Mouse (Mus musculus): ENCODE measurements around the gene Rps6ka4.

The Rps6ka4 gene

DNA sequence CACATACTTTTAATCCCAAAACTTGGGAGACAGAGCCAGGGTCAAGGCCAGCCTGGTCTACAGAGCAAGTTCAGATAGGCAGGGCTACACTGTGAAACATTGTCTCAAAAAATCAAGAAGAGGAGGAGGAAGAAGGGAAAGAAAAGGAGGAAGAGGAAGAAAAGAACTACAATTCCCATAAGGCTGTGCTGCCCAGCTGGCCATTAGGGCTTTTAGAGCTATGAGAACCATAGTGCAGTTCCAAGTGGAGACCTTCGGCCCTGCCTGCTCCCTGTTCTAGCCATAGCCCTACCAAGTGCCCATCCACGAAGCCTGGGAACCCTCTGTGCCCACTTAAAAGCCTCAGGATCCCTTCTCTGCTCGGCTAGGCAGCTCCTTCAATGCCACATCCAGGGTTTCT is 11.1 kb upstream of the Rps6ka4 start:
- DNase-seq (ENCODE audit: low spot score), result no peak

DNA sequence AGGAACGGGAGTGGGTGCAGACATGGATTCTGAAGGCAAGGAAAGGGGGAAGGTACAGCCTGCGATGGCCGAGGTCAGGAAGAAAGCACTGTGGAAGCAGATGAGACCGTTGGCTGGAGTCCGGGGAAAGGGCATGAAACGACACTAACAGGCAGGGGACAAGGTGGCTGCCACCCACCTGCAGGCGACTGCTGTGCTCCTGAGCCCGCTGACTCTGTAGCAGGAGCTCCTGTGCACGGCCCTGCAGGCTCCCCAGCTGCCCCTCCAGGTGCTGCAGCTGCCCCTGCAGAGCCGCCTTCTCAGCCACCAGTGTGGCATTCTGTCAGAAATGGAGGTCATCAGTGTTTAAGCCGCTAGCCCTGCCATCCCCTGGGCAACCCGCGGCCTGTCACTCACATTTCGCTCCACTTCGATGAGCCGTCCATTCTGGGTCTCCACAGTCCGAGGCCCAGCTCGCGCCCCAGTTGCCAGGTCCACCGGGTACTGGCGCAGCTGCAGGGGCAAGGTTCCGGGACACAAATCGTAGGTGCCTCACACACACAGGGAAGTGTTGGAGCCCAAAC is 9.2 kb upstream of the Rps6ka4 start:
- no peak for DNase-seq (ENCODE audit: low spot score)

DNA sequence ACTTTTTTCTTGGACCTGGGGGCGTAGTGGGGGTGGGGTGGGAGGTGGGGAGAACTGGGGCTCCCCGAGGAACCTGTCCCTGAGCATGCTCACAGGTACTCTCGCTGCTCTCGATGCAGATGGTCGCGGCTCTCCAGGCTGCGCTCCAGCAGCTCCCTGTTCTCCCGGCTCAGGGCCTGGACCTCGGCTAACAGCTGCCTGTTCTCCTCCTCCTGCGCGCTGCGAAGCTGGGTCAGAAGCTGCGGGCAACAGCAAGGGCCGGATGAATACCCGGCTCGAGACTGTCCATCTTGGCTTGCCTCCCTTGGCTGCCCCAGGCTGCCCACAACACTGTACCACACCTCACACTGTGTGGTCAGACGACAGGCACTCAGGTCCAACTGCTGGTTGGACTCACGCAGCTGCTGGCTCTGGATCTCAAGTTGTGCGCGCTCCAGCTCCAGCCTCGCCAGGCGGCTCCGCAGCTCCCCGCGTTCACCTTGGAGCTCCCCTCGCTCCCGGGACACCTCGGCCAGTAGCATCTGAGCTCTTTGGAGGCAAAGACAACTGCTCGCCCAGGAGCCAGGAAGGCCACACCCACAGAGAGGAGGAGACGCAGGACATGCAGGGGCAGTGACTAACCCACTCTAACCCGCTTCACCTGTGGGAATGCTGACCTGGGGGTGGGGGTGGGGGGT is 7.5 kb upstream of the Rps6ka4 start:
- DNase-seq (ENCODE audit: low spot score), result no peak

DNA sequence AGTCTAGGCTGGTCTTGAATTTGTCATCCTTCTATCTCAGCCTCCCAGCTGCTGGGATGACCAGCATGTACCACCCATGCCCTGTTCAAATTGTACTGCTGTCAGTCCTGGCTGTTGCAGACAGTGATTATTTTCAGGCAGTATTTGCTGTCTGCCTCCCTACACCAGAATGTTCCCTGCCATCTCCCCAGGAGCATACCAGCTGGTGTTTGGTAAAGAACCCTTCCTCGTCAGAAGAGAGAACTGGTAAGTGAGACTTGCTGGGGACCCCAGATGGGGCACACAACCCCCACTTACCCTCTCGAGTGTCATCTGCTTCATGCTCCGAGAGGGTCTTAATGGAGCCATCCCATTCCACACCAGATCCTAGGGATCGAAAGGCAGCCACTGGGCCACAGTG is 5.6 kb upstream of the Rps6ka4 start:
- DNase-seq (ENCODE audit: low spot score), result no peak

DNA sequence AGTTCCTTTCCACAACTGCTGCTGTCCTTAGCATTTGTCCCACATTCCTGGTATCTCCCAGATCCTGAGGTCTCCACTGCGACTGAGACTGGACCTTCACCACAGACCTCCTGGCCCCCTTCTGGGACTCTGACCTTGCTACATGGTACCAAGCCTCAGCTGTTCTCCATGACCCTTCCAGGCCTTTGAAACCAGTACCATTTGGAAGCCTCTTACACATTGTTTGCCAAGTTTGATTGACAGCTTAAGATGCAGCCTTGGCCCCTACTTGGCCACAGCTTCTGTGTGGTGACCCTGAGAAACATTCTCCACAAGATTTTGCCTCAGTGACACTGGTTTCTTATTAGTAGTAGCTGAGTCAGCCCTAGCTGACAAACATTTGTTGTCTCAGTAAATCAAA is 1.9 kb upstream of the Rps6ka4 start:
- no peak for DNase-seq (ENCODE audit: low spot score)

DNA sequence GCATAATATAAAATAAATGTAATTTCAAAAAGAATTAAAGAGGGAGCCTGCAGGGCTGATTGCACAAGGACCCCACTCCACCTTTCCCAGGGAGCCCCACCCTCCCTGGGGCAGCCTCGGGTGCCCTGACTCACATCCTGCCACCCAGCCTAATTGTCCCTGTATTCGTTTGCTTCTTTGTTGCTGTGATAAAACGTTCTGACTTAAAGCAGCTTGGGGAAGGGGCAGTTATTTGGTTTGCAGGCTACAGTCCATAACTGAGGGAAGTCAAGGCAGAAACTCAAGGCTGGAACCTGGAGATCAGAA is 809 bp upstream of the Rps6ka4 start:
- DNase-seq (ENCODE audit: low spot score), result no peak

DNA sequence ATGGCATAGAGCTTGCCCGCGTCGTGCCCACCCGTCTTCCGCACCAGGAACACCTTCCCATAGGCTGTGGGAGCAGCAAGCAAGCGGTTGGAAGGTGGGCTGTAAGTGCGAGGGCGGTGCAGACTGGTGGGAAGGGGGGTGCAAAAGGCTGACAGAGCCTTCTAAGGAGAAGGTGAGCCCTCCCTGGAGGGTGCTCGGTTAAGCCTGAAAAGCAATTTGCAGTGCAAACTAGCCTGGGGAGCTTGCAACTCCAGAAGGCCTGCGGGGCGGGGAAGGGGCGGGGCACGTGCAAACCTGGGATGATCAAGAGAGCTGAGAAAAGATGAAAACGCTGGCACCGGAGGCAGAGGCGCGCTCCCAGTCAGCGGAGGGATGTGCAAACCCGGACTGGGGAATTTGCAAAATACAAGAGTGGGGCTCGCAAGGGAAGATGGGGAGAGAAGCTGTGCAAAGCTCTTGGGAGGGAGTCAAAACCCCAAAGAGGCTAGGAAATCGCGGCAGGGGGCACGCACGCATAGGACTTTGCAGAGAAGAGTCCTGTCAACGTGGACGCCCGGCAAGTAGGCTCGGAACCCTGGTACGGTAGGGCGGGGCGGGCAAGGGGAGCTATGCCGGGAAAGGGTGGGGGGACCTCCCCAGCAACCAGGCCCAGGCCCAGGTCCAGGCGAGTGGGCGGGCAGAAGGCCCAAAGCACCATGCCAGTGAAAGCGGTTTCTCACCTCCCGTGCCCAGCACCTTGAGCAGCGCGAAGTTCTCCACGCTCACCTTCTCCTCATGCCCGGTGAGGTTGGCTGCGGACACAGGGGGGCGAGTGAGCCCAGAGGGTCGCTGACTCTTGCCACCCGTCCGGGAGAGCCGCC is 591 bp downstream of the Rps6ka4 start:
- DNase-seq (ENCODE audit: low spot score), result no peak

DNA sequence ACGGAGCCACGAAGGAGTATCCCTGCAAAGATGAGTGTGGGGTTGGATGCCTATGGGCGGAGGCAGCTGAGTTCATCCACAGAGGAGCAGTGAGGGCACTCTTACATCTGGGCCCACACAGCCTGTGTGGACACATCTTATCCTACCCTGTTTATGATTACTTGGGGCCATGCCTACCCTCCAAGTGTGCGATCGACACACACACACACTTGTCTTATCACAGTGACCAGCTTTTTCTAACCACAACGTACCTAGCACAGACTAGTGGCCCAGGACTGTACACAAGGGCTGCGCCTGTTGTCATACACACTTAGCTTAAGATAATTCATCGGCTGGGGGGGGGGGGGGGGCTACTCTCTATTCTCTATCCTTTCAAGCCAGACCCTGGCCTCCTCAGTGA is 8.1 kb downstream of the Rps6ka4 start:
- no peak for DNase-seq (ENCODE audit: low spot score)

DNA sequence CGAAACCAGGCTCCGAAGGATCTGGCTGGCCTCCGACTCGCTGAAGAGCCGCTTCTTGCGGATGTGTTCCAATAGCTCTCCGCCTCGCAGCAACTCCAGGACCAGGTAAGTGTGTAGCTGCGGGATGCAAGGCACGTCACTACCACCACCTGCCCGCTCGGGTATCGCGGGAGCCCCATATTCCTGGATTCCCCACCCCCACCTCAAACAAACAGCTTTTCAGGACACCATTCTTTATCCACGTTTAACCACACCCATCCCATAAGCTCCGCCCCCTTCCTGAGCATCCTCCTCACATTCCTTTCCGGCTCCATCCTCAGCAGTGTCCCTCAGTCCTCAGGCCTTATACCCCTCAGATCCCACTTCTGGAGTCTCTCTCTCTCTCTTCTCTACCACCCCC is 9.1 kb downstream of the Rps6ka4 start:
- no peak for DNase-seq (ENCODE audit: low spot score)

DNA sequence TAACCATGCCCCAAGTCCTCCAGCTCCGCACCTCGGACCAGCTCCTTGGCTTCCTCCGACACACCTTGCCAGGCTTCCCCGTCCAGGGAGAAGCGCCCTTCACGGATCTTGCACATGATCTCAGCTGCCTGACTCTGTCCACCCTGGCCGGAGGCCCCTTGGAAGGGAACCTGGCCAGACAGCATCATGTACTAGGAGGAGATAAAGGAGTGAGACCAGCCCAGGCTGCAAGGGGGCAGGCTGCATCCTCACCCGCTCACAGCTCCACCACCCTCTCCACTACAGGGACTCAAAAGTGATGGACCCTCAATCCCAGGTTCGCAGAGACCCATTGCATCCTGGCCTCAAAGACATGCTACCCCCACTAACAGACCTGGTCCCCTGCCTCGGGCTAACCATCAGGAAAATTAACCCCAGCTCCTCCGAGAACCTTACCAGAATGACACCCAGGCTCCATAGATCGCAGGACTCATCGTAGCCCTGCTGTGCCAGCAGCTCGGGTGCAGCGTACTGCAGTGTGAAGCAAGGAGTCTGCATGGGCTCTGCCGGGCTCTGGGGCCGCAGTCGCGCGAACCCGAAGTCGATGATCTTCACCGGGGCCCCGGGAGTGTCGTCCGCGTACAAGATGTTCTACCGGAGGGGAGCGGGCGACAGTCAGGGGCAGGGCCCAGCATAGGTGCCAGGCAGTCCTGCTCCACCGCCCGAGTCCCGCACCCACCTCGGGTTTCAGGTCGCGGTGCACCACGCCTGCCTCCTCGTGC is 9.7 kb downstream of the Rps6ka4 start:
- no peak for DNase-seq (ENCODE audit: low spot score)

DNA sequence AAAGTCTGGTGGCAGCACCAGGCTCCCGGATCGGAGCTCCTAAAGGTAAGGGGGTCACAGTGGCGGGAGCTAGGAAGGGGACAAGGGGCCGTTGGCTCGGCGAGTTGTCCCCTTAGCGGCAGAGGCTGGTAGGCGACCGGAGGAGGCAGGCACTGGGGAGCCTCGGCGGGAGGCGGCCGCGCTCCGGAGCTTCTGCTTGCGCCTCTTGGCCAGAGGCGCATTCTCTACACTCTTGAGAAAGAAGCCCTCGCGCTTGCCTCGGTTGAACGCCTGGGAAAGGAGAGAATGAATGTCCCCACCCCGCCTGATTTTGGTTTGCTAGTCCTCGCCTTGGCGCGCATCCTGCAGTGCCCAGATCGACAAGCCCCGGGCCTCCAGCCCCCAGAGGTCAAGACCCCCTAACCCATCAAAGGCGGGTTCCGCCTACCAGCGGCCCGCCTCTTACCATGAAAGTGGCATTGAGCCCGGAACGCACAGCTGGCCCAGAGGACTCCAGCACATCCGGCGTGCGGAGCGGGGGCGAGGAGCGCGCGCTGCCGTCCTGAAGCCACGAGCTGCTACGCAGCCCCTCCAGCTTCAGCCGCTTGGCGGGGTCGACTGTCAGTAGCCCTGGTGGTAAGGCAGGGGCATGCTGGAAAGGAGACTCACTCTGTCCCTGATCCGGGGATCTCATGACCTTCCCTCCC is 10.4 kb downstream of the Rps6ka4 start:
- DNase-seq (ENCODE audit: low spot score), result no peak

DNA sequence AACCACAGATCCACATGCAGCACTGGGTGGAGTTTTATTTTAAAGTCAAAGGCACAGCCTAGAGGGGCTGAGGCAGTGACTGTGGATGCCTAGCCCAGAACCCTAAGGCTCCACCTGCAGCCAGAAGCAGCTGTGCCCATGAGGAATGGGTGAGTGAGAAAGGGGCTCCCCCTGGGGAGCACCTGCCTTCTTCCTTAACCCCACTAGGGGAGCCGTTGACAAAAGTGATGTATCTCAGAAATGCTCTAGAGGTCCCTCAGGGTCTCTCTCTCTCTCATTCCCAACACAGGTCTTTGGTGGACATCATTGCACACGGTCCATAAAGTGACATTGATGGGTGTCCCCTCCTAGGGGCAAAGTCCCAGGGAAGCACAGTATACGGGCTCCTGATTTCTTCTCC is 11.4 kb downstream of the Rps6ka4 start:
- no peak for DNase-seq (ENCODE audit: low spot score)

DNA sequence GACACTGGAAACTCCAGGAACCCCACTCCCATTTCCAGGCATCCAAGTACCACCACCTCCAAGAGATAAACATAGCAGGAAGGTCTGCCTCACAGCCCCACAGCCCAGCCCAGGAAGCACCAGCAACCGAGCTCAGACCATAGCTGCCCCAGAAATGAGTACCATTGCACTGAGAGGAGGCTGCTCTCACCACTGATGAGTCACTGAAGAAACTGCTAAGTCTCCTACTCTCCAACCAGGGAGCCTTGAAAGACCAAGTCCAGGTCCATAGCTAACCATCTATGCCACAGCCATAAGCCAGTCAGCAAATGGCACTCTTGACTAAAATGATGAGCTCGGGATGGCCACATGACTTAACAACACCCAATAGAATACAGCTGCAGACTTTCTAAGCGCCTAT is 13.8 kb downstream of the Rps6ka4 start:
- DNase-seq (ENCODE audit: low spot score), result no peak

DNA sequence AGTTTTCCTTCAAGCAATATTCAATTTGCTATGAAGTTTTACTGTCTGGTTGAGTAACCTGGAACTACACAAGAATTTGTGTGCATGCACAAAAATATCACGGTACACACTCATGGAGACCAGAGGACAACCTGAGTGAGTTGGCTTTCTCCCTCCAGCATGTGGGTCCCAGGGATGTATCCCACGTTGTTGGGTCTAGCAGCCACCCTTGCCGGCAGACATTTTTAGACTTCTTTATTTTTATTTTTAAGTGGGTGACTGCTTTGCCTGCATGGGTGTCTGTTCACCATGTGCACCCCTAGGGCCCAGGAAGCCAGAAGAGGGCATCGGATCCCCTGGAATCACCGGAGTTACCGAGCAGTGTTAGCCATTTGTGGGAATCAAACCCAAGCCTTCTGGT is 15.1 kb downstream of the Rps6ka4 start:
- no peak for DNase-seq (ENCODE audit: low spot score)

DNA sequence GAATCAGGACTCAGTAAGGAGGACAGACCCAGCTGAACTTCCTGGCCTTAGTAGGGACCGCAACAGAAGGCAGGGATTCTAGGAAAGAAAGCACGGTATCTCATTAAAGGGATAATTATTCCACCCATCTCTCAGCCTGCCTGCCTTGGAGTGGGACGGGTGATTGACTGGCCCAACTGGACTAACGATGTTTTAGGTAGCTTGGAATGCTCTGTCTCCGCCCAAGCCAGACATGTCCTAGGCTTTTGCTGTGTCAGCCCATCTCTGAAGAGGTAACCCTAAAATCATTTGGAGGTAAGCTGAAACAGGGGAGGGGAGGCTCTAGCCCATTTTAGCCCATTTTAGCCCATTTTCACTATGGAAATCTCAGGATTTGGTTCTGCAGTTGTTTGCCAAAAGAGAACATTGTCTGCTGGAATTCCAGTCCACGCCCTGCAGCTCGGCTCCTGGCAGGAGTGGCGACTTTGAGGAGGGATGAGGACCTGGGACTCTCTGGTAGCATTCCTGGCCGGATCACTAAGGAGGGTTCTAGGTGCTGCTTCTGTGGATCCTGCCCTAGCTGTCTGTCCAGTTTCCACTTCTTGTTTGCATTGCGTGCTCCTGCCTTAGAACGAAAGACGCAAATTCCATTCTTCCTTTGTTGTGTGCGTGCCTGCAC is 19.8 kb downstream of the Rps6ka4 start:
- DNase-seq (ENCODE audit: low spot score), result no peak

DNA sequence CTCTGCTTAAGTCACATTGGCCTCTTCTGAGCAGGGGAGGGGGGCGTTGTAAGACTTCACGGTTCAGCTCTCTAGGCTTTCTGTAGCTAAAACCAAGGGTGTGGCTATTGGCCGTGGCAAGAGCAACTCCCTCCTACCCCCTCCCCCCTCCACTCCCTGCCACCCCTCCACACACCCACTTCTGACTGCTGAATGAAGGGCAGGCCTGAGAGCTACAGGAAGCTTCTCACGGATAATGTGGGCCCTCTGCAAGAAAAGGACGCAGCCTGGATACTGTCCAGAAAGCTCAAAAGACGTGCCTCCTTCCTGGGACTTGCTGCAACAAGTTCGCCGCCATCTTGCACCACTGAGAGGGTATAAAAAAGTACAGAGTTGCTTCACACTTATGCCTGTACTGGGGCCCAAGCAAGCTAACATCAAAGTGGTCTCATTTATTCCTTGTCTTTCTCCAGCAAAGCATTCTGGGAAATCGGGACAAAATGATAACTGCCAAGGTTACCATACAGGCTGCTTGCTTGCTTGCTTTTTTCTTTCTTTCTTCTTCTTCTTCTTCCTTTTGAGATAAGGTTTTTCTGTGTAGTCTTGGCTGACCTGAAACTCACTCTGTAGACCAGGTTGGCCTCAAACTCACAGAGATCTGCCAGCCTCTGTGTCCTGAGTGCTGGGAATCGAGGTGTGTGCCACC is 21.2 kb downstream of the Rps6ka4 start:
- no peak for DNase-seq (ENCODE audit: low spot score)

DNA sequence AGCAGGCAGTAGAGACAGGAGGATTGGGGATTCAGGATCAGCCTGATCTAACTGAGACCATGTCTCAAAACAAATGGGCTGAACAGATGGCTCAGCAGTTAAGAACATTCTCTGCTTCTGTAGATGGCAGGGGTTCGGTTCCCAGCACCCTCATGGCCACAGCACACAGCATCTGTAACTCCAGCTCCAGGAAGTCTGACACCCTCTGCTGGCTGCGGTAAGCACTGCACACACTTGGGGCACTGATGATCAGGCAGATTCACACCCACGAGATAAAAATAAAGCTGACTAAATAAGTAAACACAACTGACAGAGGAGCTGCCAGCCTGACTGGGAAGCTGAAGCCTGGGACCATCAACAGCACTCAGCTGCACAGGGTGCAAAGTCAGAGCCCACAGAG is 25.5 kb downstream of the Rps6ka4 start:
- DNase-seq (ENCODE audit: low spot score), result no peak

DNA sequence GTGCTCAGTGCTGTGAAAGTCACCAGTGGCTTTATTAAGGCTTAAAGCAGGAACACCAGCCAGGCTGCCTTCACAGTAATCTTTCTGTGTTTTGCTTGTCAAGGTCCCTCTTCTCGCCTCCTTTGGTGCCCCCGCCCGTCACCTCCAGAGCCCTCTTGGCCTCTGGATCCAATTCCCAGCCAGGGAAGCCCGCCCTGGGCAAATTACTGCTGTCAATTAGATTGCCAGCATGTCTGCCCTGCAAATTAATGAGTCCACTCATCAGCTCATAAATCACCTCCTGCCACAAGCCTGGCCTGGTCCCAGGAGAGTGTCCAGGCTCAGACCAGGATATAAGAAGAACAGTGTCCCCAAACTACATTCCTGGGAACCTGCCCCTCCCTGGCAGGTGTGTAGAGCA is 26.1 kb downstream of the Rps6ka4 start:
- no peak for DNase-seq (ENCODE audit: low spot score)
